Mouse (Mus musculus) cerebellum, adult 11-12 months (tissue): ENCODE data around the gene H13.

Experiments
- DNase-seq: peaks from one replicate; pipeline ENCODE4 v3.0.0; 2022

Gene H13

DNA sequence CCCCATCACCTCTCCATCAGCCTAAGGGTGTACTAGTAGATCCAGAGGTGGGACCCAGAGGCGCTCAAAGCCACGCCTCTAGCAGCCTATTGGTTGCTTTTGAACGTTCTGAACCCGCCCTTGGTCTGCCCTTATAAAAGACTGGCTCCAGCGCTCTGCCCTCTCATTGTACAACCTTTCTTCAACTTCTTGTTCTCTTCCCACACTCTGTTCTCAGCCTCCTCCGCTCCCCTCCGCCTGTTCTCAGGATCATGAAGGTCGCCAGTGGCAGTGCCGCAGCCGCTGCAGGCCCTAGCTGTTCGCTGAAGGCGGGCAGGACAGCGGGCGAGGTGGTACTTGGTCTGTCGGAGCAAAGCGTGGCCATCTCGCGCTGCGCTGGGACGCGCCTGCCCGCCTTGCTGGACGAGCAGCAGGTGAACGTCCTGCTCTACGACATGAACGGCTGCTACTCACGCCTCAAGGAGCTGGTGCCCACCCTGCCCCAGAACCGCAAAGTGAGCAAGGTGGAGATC is 66.9 kb downstream of the H13 start, which contains the start of gene Id1:
Gene Id1, plus strand, starts transcription at position 162 of the 512 bp plus-strand sequence.
- DNase-seq = peak; percentile 35

- peak; percentile 37 for DNase-seq
Measured at GRCm38 (mm10) chr2:152736748-152737147, 67.5 kb downstream of the H13 start.

DNA sequence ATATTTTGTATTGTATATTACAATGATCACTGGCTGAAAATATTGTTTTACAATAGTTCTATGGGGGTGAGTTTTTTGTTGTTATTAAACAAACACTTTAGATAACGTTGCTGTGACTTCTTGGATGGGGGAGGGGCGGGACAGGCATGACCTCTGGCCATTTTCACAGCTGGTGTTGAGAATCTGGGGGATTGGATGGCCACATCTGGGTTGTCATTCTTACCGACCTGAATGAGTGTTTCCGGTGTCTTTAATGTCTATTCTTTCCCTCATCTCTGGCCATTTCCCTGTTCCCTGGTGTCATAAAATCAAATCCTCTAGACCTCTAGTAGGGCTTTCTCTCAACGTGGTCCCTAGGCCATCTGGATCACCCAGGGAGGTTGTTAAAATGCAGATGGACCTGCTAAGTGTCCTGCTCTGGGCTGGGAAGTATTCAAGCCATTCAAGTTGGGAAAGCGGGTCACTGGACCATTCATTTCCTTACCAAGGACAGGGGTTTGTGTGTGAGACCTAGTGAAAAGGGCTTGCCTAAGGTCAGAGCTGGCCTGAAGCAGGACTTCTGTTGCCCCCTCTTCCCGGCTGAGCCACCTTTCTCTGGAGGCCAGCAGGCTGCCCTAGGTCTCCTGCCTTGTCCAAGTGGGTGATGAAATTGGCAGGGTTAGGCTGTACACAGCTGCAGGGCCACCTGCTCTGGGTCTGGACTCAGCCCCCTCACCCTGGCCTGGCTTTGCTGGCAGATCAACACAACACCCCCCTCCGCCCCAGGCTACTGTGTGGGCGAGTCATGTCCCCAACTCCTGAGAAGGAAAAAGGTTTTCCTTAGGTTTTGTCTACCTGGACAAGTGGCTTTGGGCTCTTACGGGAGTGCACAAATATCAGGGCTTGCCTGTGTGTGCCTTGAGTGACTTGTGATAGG is 68.3 kb downstream of the H13 start:
- DNase-seq = no peak

DNA sequence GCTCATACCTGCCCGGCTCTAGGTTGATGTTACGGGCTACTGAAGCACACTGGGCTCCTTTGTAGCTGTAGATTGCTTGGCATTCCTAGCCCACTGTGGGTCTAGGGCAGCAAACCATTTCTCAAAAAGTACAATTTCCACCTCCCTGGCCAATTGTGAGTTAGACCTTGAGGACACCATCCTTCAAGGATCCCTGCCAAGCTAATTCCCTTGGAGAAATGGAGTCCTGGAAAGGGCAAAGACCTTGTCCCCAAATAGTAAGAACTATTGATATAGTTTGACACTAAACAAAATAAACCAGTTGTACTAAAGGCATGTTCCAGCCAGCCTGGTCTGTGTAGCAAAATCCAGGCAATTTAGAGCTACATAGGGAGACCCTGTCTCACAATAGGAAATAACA is 69.1 kb downstream of the H13 start:
- no peak for DNase-seq

DNA sequence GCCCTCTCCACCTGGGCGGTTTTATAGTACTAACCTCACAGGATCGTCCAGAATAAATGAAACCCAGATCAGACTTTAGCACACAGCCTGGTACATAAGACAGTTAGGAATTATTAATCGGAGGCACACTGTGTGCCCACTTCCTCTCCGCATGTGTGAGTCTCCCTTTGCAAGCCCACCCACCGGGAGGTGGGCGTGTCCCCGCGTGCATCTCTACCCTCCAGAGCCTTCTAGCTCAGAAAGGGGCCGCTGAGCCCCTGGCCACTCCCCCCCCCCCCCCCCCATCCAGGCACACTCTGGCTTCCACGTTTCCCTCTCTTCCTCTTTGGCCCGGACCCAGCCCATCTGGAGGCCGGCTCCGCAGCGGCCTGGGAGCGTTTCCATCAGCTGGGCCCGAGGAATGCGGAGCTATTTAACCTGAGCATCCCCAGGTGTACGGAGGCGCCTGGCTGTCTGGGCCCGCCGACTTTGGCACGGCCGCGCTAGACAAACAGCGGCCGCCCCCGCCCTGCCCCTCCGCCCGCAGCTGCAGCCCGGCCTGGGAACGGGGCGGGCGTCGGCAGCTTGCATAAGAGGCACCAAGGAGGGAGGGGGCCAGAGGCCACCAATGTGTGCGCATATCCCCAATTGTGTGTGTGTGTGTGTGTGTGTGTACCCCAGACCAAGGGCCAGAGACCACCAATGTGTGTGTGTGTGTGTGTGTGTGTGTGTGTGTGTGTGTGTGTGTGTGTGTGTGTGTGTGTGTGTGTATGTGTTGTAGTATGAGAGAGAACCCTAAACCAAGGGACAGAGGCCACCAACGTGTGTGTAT is 70.0 kb downstream of the H13 start:
- peak; percentile 29 for DNase-seq

- DNase-seq = no peak
Measured at GRCm38 (mm10) chr2:152739842-152740260, 70.6 kb downstream of the H13 start.

GRCm38 (mm10) chr2:152740490-152740889 is 71.2 kb downstream of the H13 start:
- DNase-seq = no peak

DNA sequence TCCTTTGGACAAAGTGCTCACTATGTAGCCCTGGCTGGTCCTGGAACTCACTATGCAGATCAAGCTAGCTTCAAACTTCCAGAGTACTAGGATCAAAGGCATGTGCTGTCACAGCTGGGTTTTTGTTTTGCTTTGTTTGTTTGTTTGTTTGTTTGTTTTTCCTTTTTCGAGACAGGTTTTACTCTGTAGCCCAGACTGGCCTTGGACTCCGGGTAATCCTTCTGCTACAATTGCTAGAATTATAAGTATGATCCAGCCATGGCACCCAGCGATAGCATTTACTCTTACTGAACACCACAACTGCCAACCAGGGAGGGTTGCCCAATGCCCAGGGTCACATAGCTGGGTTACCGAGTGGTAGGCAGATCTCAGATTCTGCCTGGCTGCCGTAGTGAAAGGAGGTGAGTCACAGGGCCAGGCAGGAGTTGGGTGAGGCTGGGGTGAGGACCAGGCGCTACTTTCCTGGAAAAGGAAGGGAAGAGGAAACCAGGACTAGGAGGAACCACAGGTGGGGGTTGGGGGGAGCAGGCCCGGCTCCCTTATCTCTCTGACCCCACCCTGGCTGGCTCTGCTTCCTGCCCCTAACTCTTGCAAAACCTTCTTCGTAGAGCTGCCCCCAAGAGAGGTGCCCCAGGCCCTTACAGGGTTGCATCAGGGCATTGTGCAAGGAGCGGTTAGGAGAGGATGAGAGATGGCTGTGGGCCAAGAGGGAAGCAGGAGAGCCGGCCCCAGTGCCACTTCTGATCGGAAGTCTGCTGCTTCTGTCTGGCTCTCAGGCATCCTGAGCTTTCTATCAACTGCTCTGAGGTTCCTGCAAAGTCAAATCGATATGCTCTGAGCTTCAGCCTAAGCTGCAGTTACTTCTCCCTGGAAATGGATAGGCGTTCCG is 72.1 kb downstream of the H13 start:
- no peak for DNase-seq

GRCm38 (mm10) chr2:152742435-152742834 is 73.2 kb downstream of the H13 start:
- DNase-seq = no peak

GRCm38 (mm10) chr2:152753944-152754711 is 84.9 kb downstream of the H13 start, which contains the start of gene Cox4i2:
Gene Cox4i2 (plus strand): TSS chr2:152754173.
- DNase-seq = no peak

DNA sequence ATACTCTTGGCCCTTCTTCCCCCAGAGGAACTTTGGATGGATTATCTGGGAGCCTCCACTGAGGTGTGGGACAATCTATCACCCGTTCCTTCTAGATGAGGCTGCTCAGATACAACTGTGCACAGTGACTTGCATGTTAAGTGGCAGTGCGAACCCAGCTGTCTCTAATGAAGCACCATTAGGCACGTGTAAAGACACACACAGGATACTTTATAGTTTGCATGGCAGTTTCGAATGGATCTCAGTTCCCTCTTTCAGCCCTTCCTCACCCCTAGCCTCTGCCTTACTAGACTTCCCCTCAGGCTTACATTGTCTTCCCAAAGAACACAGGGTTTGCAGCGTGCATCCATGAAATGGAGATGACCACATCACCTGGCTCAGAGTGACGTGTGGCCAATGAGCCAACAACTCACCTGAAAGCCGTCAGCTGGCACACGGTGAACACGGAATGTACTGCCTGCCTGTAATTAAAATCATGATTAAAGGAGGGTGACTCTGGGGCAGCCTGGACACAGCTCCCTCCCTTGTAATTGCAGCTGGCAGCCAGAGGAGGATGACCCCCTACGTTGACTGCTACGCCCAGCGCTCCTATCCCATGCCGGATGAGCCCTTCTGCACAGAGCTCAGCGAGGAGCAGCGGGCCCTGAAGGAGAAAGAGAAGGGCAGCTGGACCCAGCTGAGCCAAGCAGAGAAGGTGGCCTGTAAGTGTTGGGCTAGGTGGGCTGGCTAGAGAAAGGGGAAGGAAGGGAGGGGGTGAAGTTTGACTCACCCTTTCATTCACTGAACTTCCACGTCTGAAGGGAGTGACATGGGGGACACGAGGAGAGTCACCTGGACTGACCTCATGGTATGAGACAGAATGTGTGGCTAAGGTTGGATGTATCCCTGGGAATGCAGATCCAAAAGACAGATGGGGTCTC is 87.5 kb downstream of the H13 start:
- no peak for DNase-seq

DNA sequence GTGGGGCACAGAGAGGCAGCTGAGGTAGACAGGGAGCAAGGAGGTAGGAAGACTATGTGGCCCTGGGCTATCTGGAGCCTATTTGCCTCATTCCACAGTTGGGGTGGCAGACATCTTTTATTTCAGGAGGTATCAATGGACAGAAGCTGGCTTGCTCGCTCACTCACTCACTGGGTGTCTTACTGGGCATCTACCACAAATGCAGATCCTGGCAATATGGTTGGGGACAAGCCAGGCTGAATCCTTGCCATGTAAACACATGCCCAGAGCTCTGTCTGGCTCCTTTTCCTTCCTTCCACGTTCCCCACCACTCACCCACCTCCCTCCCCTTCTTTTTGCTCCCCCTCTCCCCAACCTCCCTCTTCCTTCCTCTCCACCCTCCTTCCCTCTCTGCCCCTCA is 88.2 kb downstream of the H13 start:
- DNase-seq = peak; percentile 72
